Mouse (Mus musculus) embryonic facial prominence, embryonic 10.5 days (tissue): Measurements from ENCODE around the gene Canx. TPM values are rescaled to one million over a fixed set of nuclear protein-coding genes. Genes with fewer than 3 reads are reported as not detected.
"Not testable (repeated sequence)": the region's sequence is repeated elsewhere in the genome, so short reads cannot be mapped to it uniquely, and the experiment has no call there.

Source experiments
- DNase-seq: peaks from one replicate; pipeline ENCODE4 v3.0.0-alpha.2; 2017; ENCODE audit warnings: low spot score
- H3K27ac ChIP-seq: fragments of 300-500 bp; sonication (generic); replicated peaks from 2 replicates; pipeline ENCODE4 v1.5.1; 2016; ENCODE audit warnings: mild to moderate bottlenecking
- H3K27me3 ChIP-seq: fragments of 300-500 bp; sonication (generic); replicated peaks from 2 replicates; pipeline ENCODE4 v1.6.1; 2016; ENCODE audit warnings: low read depth, mild to moderate bottlenecking; ENCODE audit not compliant: poor library complexity, severe bottlenecking
- H3K36me3 ChIP-seq: fragments of 300-500 bp; sonication (generic); replicated peaks from 2 replicates; pipeline ENCODE4 v1.6.1; 2016; ENCODE audit warnings: mild to moderate bottlenecking, moderate library complexity
- H3K4me1 ChIP-seq: fragments of 300-500 bp; sonication (generic); 2 replicates; pipeline ENCODE4 v1.6.1; 2016
- H3K4me3 ChIP-seq: fragments of 300-500 bp; sonication (generic); 2 replicates; pipeline ENCODE4 v1.5.1; 2016; ENCODE audit warnings: mild to moderate bottlenecking, moderate library complexity
- H3K9me3 ChIP-seq: fragments of 300-500 bp; sonication (generic); 2 replicates; pipeline ENCODE4 v1.6.1; 2016; ENCODE audit warnings: mild to moderate bottlenecking
- WGBS: fragments of 180-500 bp; shearing (Covaris S2); methylation state at CpG from one replicate; pipeline ENCODE4 v1.1.7; 2016; 5-methylcytosine and 5-hydroxymethylcytosine counted together
- polyA plus RNA-seq: library from polyadenylated mRNA; unstranded; fragments of >200 nt; fragmentation: Nextera tagmentation; extraction: Ambion mirVana; gene quantifications from 2 replicates; pipeline ENCODE4 v1.2.1, GENCODE M21; 2016

The Canx gene
- polyA plus RNA-seq, 1 experiment from 2014 or later = 318 TPM

DNA sequence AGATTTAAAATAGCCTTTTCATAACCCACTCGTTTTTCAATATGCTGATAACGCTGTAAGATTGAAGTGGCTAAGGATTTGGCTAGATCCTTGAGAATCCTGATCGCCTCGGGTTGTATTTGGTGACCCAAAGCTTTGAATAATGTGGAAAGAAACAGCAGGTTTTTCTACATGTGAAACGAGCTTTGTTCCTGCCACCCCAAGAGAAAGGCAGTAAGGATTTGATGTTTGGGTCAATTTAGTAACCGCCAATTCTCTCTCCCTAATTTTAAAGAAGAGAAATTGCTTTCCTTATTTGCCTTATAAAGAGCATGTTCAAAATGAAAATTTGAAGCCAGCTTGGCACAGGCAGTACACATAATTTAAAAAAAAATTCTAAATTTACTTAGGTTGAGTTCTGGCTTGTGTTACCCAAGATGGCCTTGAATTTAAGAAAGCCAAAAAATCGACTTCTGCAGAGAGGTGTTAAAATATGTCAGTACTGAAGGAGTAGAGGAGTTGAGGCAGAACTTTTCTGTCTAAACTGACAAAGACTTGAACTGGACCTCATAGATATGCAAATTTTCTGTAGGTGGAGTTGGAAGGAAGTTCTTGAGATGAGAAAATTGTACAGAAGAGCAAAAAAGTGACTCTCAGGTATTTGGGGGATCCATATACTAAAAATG is 961 bp upstream of the Canx start:
- no peaks in the 10 kb centered on the region for H3K9me3 ChIP-seq
- no peak for DNase-seq
- WGBS = 10% methylated on average over 7 of the region's 7 CpGs

DNA sequence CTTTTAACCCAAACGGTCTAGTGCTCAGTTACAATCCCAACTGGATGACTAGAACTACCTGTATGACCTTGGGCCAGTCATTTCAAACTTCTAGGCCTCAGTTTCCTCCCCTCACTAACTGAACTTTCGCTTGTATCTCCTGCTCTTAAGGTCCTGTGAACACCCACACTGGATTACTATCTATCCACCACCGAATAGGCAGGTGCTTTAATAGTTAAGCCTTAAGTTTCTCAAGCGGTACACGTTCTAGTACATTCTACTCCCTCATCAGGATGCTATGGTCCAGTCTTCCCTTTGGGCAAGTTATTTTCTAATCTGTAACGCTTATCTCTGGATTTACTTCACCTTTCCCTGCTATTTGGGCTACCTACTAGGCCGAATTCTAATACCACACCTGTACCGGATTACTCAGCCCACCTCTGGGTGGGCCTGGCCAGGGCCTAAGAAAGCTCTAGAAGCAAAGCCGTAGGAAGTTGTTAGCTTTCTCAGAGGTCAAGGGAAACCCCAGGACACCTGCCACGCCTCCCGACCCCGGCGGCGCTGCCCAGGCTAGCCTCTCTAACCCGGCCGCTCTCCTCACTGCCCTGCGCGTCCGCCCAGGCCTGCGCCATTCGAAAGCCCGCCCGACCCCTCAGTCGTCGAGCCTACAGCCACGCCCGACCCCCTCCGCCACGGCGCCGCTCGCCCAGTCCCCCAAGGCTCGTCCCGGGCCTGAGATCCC is 562 bp downstream of the Canx start:
- H3K36me3 ChIP-seq = peaks cover 36% of the 10 kb centered on the region
- DNase-seq = peak; percentile 10
- 2% methylated on average over 34 of the region's 34 CpGs for WGBS

More for the DNA sequence above, 961 bp upstream of the Canx start:
- Histone ChIP-seq H3K27ac (peak overlapping the region; percentile 98), H3K36me3 (peaks cover 30% of the 10 kb centered on the region), H3K4me1 (peaks cover 30% of the 10 kb centered on the region), H3K27me3 (no peaks in the 10 kb centered on the region), H3K4me3 (peak overlapping the region; percentile 98)

DNA sequence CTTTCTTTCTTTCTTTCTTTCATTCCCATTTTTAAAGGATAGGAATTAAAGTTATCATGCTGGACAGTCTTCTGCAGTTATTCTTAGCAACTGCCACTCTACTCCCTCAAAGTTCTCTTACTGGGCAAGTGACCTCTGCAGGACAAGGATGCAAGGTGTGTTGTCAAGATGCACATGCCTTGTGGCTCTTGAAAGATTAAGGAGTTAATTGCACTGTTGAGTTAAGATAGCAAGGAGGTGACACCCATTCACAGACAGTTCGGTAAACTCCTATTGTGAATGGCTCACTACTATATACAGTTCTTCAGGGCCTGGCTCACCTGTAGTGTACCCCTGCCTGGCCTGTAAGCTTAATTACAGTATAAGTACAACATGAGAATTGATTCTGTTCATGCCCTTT is 1.6 kb downstream of the Canx start:
- Histone ChIP-seq H3K27me3 (no peaks in the 10 kb centered on the region), H3K36me3 (peaks cover 37% of the 10 kb centered on the region), H3K27ac (0 out of 2 replicates have a peak overlapping the region, but pooled peaks have one; percentile 19), H3K4me1 (peaks cover 30% of the 10 kb centered on the region), H3K9me3 (no peaks in the 10 kb centered on the region), H3K4me3 (peak overlapping the region; percentile 98)
- DNase-seq = no peak
- WGBS = 56% methylated on average over 1 of the region's 1 CpGs

More for the DNA sequence above, 562 bp downstream of the Canx start:
- no peaks in the 10 kb centered on the region for H3K9me3 ChIP-seq
- H3K4me3 ChIP-seq = peak overlapping the region; percentile 98
- H3K27ac ChIP-seq = peak overlapping the region; percentile 98
- H3K4me1 ChIP-seq = peaks cover 30% of the 10 kb centered on the region
- H3K27me3 ChIP-seq = no peaks in the 10 kb centered on the region

DNA sequence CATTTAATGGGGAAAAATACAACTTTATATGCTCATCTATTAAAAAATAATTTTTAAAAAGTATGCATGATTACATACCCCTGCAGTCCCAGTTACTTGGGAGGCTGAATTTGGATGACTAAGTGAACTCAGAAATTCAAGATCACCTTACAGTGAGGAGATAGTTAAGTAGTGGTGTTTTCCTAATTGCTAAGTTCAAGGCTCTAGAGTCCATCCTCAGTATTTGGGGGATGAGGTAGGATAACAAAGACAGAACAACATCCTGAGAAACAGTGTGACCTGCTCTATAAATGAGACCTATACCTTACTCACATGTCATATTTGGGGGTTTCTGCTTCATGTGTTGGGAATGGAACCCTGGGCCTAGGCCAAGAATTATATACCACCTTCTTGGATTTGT is 3.1 kb downstream of the Canx start:
- DNase-seq = no peak
- Histone ChIP-seq H3K27ac (no peak overlapping the region), H3K9me3 (no peaks in the 10 kb centered on the region), H3K4me3 (0 out of 2 replicates have a peak overlapping the region, but pooled peaks have one; percentile 17), H3K4me1 (peaks cover 30% of the 10 kb centered on the region), H3K36me3 (peaks cover 38% of the 10 kb centered on the region), H3K27me3 (no peaks in the 10 kb centered on the region)

DNA sequence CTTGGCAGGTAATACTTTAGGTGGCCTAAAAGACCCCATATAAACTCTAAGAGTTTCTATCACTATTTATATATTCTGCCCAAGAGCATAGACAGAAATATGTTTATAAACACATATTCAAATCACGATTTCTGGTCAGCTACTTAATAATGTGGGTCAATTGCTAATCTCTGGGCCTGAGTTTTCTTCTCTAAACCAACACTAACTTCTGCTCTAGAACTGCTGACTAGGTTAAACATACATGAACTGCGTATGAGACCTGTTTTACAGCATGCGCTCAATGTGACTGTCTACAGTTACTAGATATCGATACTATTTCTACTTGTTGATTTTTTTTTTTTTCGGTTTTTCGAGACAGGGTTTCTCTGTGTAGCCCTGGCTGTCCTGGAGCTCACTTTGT is 4.2 kb downstream of the Canx start:
- Histone ChIP-seq H3K9me3 (no peaks in the 10 kb centered on the region), H3K4me1 (peaks cover 27% of the 10 kb centered on the region), H3K27me3 (no peaks in the 10 kb centered on the region), H3K4me3 (no peak overlapping the region), H3K27ac (no peak overlapping the region), H3K36me3 (peaks cover 47% of the 10 kb centered on the region)
- no peak for DNase-seq
- 94% methylated on average over 6 of the region's 6 CpGs for WGBS

DNA sequence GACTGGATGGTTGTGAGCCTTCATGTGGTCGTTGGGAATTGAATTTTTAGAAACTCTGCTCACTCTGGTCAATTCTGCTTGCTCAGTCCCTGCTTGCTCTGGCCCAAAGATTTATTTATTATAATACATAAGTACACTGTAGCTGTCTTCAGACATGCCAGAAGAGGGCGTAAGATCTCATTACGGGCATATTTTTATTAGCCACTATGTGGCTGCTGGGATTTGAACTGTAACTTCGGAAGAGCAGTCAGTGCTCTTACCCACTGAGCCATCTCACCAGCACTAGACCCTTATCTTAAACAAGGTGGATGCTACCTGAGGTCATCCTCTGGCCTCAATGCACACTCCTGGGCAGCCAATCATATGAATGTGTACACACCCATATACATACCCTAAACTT is 6.1 kb downstream of the Canx start:
- H3K27me3 ChIP-seq, H3K27ac ChIP-seq, H3K4me3 ChIP-seq, DNase-seq, H3K9me3 ChIP-seq: not testable (repeated sequence)
- peaks cover 58% of the 10 kb centered on the region for H3K36me3 ChIP-seq
- peaks cover 23% of the 10 kb centered on the region for H3K4me1 ChIP-seq
- WGBS = 85% methylated on average over 4 of the region's 4 CpGs

DNA sequence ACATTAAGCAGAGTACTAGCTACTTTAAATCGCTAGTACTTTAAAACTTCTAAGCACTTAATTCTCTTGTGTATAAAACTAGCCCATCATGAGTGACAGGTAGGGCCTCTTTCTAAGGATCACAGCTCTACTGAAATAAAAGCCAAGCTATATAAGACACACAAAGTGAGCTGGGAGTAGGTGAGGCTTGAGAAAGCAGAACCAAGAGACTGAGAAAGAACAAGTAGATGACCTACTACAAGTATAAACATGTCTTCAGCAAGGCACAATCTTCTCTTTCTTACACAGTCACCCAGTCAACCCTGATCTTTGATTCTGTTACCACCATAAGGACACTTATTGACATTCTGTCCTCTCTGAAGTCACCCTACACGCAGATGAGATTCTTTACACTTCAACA is 12.7 kb downstream of the Canx start:
- 89% methylated on average over 2 of the region's 2 CpGs for WGBS
- no peaks in the 10 kb centered on the region for H3K9me3 ChIP-seq
- H3K4me3 ChIP-seq = no peak overlapping the region
- no peaks in the 10 kb centered on the region for H3K27me3 ChIP-seq
- no peak overlapping the region for H3K27ac ChIP-seq
- no peak for DNase-seq
- H3K4me1 ChIP-seq = 0 out of 2 replicates have a peak, but pooled peaks cover 2% of the 10 kb centered on the region
- peaks cover 85% of the 10 kb centered on the region for H3K36me3 ChIP-seq

DNA sequence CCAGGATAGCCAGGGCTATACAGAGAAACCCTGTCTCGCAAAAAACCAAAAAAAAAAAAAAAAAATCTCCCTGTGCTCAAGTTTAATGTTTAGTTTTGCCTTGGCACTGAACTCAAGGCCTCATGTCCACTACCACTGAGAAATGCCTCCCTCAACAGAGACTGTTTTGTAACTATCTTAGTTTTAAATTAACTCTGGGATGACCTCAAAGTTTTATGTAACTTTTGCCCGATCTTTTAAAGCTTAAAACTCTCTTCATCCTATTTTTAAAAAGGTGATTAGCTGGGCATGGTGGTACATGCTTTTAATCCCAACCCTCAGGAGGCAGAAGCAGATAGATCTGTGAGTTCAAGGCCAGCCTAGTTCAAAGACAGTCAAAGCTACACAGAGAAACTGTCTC is 22.1 kb downstream of the Canx start:
- Histone ChIP-seq H3K9me3 (no peaks in the 10 kb centered on the region), H3K27ac (no peak overlapping the region), H3K4me3 (no peak overlapping the region), H3K4me1 (no peaks in the 10 kb centered on the region), H3K36me3 (peaks cover 100% of the 10 kb centered on the region), H3K27me3 (no peaks in the 10 kb centered on the region)
- 92% methylated on average over 2 of the region's 2 CpGs for WGBS
- DNase-seq = no peak

DNA sequence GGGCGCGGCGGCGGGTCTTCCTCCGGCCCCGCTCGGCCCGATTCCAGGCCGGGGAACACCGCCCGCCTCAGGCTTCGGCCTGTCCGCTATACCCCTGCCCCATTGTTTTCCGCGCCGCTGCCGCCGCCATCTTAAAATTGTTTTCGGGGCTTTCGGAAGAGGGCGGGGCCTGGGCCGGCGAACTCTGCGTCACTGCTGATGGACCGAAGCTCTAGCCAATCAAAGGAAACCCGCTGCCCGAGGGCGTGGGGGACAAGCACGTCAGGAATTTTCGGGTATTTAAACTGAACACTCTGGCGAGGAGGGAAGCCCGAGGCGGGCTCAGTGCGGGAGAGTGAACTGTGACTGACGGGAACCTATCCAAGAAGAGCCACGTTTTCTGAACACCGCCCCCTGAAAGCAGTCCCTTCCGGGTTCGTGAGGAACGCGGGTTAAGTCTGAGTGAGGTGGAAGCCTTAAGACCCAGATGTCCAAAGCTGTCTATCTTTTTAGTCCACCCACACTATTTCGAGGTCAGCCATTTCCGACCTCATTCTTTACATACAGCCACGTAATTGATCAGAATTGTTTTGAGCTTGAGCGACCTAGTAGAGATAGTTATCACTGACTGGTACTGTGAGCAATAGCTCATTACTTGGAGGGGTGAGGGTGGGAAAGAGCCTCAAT is 33.1 kb downstream of the Canx start, which contains the start of gene Maml1:
TSS of gene Maml1 (minus strand) at position 122 of the 666 bp plus-strand sequence.
- Histone ChIP-seq H3K4me1 (peaks cover 26% of the 10 kb centered on the region), H3K4me3 (peak within 1 kb of the TSS; percentile 89), H3K36me3 (peaks cover 66% of the 10 kb centered on the region), H3K9me3 (no peaks in the 10 kb centered on the region), H3K27ac (peak within 1 kb of the TSS; percentile 99), H3K27me3 (no peaks in the 10 kb centered on the region)
- DNase-seq = peak; percentile 99
- under 1% methylated on average over 45 of the region's 45 CpGs for WGBS

DNA sequence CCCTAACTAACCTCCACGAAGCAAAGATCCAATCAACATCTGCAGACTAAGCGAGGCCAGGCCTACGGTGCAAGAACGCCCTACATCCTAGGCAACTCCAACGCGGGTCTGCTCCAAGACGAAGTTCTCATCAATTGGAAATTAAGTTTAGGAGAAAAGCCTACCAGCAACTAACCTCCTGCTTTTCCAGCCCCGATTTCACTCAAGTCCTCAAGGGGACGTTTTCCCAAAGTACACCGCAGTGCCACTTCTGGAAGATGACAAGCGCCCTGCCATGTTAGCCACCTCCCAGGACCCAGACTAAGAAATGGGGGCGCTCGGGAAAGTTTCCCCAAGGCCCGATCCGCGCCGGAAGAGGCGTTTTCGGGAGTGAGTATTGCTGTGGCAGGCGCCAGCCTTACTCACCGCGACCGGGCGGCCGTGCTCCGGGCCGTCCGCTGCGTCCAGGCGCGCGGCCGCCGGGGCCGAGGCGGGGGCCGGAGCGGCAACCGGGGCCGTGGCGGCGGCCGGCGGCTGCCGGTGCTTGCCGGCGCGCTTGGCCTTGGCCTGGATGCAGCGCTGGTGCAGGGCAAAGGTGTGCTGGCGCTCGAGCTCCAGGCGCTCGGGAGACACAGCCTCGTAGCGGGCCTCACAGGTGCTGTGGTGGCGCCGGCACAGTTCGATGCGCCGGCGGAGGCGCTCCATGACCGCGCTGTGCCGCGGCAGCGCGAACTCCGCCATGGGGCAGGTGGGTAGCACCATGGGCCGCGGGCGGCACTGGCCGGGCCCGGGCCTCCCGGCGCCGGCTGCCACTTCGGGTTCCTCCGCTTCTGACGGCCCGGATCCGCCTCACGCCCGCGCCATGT is 33.9 kb downstream of the Canx start:
- H3K4me1 ChIP-seq = peaks cover 26% of the 10 kb centered on the region
- peaks cover 66% of the 10 kb centered on the region for H3K36me3 ChIP-seq
- DNase-seq = peak; percentile 72
- WGBS = under 1% methylated on average over 85 of the region's 85 CpGs
- H3K9me3 ChIP-seq = no peaks in the 10 kb centered on the region
- H3K4me3 ChIP-seq = peak overlapping the region; percentile 89
- no peaks in the 10 kb centered on the region for H3K27me3 ChIP-seq
- peak overlapping the region; percentile 99 for H3K27ac ChIP-seq

DNA sequence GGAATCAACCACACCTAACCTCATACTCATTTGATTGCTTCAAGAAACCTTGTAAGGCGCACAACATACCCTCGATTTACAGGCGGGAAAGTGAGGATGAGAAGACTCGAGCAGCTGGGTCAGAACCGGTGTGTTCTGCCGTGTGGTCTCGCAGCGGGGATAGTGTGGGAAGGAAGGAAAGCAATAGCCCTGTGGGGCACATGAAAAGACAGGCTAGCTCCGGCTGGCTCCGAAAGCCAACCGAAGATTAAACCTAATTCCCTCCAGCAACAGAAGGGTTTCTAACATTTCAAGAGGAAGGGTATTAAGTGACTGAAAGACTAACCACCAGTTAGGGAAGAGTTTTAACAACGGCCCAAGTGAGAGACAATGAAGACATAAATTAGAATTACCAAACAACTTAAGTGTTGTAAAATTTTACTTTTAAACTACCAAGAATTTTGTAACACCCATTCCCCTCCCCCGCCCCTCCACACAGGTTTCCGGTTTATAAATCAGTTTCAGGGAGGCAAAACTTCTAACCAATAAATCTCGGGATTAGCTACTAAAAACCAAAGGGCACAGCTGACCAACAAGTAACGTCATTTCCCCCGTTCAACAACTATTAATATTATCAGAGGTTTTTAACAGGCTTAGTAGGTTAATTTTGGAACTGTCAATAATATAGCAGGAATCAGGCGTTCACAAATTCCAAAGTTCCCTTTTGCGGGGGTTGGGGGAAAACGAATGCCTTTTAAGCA is 34.8 kb downstream of the Canx start:
- Histone ChIP-seq H3K4me1 (peaks cover 26% of the 10 kb centered on the region), H3K4me3 (peak overlapping the region; percentile 89), H3K27ac (peak overlapping the region; percentile 99), H3K9me3 (no peaks in the 10 kb centered on the region), H3K27me3 (no peaks in the 10 kb centered on the region), H3K36me3 (peaks cover 67% of the 10 kb centered on the region)
- no peak for DNase-seq
- 16% methylated on average over 20 of the region's 20 CpGs for WGBS
